Mouse (Mus musculus) hindbrain, embryonic 10.5 days (tissue): ENCODE measurements at regions not wholly inside any gene's neighbourhood (a gene's known extent, or its start where the extent isn't known, plus 50 kb on each side); places are given as distances from the start of the nearest gene placed in this dataset.

Experiments
- DNase-seq: peaks from one replicate; pipeline ENCODE4 v3.0.0-alpha.2; 2017; ENCODE audit warnings: low spot score
- H3K27ac ChIP-seq: fragments of 300-500 bp; sonication (generic); 2 replicates; pipeline ENCODE4 v1.5.1; 2016; ENCODE audit warnings: mild to moderate bottlenecking, moderate library complexity
- H3K27me3 ChIP-seq: fragments of 300-500 bp; sonication (generic); 2 replicates; pipeline ENCODE4 v1.6.1; 2016; ENCODE audit warnings: mild to moderate bottlenecking; ENCODE audit not compliant: poor library complexity, insufficient read depth, severe bottlenecking
- H3K36me3 ChIP-seq: fragments of 300-500 bp; sonication (generic); 2 replicates; pipeline ENCODE4 v1.6.1; 2016; ENCODE audit warnings: mild to moderate bottlenecking, moderate library complexity
- H3K4me1 ChIP-seq: fragments of 300-500 bp; sonication (generic); replicated peaks from 2 replicates; pipeline ENCODE4 v1.6.1; 2016; ENCODE audit warnings: mild to moderate bottlenecking
- H3K4me3 ChIP-seq: fragments of 300-500 bp; sonication (generic); 2 replicates; pipeline ENCODE4 v1.5.1; 2016; ENCODE audit warnings: mild to moderate bottlenecking, moderate library complexity
- H3K9me3 ChIP-seq: fragments of 300-500 bp; sonication (generic); 2 replicates; pipeline ENCODE4 v1.6.1; 2016; ENCODE audit warnings: mild to moderate bottlenecking, moderate library complexity
- WGBS: fragments of 180-500 bp; shearing (Covaris S2); methylation state at CpG from one replicate; pipeline ENCODE4 v1.1.7; 2016; 5-methylcytosine and 5-hydroxymethylcytosine counted together

- Histone ChIP-seq H3K36me3 (no peaks in the 10 kb centered on the region), H3K27ac (no peak overlapping the region), H3K27me3 (no peaks in the 10 kb centered on the region), H3K4me1 (no peaks in the 10 kb centered on the region), H3K4me3 (no peak overlapping the region), H3K9me3 (no peaks in the 10 kb centered on the region)
- 93% methylated on average over 11 of the region's 11 CpGs for WGBS
- no peak for DNase-seq
Observed at GRCm38 (mm10) chr15:87239057-87239456, 305.0 kb upstream of the Fam19a5 start.

DNA sequence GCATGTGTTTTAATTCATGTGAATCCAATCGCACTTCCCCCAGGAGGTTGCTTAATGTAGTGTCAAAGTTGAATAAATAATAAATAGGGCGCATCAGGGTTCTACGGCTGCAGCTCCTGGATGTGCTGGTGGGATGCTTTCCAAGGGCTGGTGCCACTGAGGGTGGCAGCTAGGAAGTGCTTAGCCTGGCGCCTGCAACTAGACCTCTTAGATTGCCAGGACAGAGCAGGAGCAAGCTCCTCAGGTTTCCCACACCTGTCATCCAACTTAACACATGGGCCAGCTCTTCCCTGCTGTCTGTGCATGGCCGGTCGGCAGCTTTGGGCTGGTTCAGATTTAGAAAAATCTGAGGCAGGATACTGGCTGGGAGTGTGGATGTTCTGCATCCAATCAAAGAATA lies 282.6 kb upstream of the Fam19a5 start:
- H3K27me3 ChIP-seq: no peaks in the 10 kb centered on the region
- peaks cover 12% of the 10 kb centered on the region; the same call in 1 of the 2 replicates for H3K4me1 ChIP-seq
- H3K27ac ChIP-seq: no peak overlapping the region
- H3K4me3 ChIP-seq: no peak overlapping the region
- 86% methylated on average over 6 of the region's 6 CpGs for WGBS
- no peaks in the 10 kb centered on the region for H3K36me3 ChIP-seq
- no peaks in the 10 kb centered on the region for H3K9me3 ChIP-seq
- no peak for DNase-seq

DNA sequence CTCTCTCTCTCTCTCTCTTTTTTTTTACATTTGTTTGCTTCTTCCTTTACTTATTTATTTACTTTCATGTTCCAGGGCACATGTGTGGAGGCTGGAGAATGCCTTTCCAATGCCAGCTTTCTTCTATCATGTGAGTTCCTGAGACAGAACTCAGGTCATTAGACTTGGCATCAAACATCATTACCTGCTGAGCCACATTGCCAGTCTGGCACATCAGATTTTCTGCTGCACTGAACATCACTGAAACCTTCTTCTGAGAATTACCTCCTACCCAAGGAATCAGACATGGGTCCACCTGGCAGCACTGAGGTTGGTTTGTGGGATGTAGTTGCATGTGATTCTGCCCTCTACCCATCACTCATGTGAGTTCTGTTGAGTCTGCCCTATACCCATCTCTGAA lies 279.2 kb upstream of the Fam19a5 start:
- no peaks in the 10 kb centered on the region for H3K36me3 ChIP-seq
- no peak for DNase-seq
- no peak overlapping the region for H3K4me3 ChIP-seq
- no peak overlapping the region for H3K27ac ChIP-seq
- H3K9me3 ChIP-seq: no peaks in the 10 kb centered on the region
- no peaks in the 10 kb centered on the region for H3K27me3 ChIP-seq
- H3K4me1 ChIP-seq: no peaks in the 10 kb centered on the region

DNA sequence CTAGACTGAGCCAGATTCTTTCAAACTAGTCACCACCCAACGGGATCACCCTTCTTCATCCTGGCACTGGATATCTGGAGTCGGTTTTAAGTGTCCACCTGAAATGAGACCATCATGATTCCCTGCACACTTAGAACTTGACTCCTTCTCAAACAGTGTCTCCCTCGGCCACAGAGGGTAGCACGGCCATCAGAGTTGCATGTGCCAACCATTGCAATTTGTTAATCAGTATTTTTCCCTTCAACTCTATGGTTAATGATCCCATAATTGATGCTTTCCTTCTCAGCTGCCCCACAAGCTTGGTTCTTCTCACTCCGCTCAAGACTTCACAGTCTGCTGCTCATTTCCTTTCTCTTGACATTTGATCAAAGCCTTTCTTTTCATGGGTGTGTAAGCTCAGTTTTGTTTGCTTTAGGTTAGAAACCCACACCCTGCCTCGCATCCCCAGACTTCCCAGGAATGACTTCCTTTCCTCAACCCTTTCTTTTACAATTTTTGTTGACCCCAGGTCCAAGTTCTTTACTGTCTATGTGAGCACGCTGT lies 253.0 kb upstream of the Fam19a5 start:
- no peak overlapping the region for H3K4me3 ChIP-seq
- H3K4me1 ChIP-seq: peaks cover 2% of the 10 kb centered on the region; the same call in 1 of the 2 replicates
- DNase-seq: no peak
- no peak overlapping the region for H3K27ac ChIP-seq
- WGBS: 82% methylated on average over 7 of the region's 7 CpGs
- no peaks in the 10 kb centered on the region for H3K36me3 ChIP-seq
- no peaks in the 10 kb centered on the region for H3K9me3 ChIP-seq
- H3K27me3 ChIP-seq: no peaks in the 10 kb centered on the region

- Histone ChIP-seq H3K4me3 (no peak overlapping the region), H3K27ac (no peak overlapping the region), H3K9me3 (0 out of 2 replicates have a peak, but pooled peaks cover 3% of the 10 kb centered on the region), H3K4me1 (no peaks in the 10 kb centered on the region), H3K36me3 (no peaks in the 10 kb centered on the region), H3K27me3 (no peaks in the 10 kb centered on the region)
- no peak for DNase-seq
Observed at GRCm38 (mm10) chr15:87319896-87320295, 224.2 kb upstream of the Fam19a5 start.

- Histone ChIP-seq H3K27ac (no peak overlapping the region), H3K4me1 (no peaks in the 10 kb centered on the region), H3K9me3 (0 out of 2 replicates have a peak, but pooled peaks cover 3% of the 10 kb centered on the region), H3K4me3 (no peak overlapping the region), H3K27me3 (no peaks in the 10 kb centered on the region), H3K36me3 (no peaks in the 10 kb centered on the region)
- no peak for DNase-seq
- 88% methylated on average over 12 of the region's 12 CpGs for WGBS
Observed at GRCm38 (mm10) chr15:87321067-87321985, 222.8 kb upstream of the Fam19a5 start.

GRCm38 (mm10) chr15:87325389-87325788 lies 218.7 kb upstream of the Fam19a5 start:
- no peak overlapping the region for H3K4me3 ChIP-seq
- H3K27ac ChIP-seq: no peak overlapping the region
- no peaks in the 10 kb centered on the region for H3K27me3 ChIP-seq
- no peaks in the 10 kb centered on the region for H3K9me3 ChIP-seq
- no peaks in the 10 kb centered on the region for H3K36me3 ChIP-seq
- no peaks in the 10 kb centered on the region for H3K4me1 ChIP-seq
- no peak for DNase-seq
- WGBS: 87% methylated on average over 5 of the region's 5 CpGs

DNA sequence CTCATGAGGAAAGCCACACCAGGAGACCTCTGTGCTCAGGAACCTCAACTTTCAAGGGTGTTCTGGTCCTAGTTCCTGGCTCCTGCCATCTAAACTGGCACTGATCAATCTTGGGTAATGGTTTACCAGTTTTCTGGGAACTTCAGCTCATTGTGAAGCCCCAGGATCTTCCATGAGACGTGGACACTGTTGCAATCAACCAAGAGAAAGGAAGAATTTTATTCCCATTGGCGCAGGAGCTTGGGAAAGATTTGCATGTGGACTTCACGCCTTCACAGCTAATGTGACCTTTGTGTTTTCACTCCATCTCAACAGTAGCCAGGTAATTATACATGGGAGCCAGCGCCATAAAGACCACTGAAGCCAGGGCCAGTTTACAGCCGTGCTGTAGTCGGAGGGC lies 217.8 kb upstream of the Fam19a5 start:
- no peak overlapping the region for H3K4me3 ChIP-seq
- H3K4me1 ChIP-seq: no peaks in the 10 kb centered on the region
- H3K9me3 ChIP-seq: no peaks in the 10 kb centered on the region
- no peak for DNase-seq
- no peaks in the 10 kb centered on the region for H3K36me3 ChIP-seq
- no peaks in the 10 kb centered on the region for H3K27me3 ChIP-seq
- no peak overlapping the region for H3K27ac ChIP-seq
- WGBS: 76% methylated on average over 6 of the region's 6 CpGs

DNA sequence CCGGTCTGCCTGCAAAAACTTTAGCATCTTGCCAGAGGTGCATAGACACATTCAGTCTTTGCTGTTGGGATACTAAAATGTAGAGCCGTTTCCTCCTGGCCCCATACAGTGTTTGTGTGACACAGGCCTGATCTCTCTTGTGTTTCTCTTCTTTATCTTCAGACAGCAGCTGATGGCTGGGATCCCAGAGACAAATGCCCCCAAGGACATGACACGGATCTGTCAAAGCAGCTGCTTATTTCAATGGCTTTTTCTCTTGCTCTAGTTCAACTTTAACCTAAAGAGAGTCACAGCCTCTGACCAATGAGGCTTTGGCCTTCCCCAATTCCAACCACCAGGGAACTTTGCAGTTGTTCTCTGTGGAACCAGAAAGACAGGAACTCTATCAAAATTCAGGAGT lies 211.7 kb upstream of the Fam19a5 start:
- Histone ChIP-seq H3K27ac (no peak overlapping the region), H3K4me3 (no peak overlapping the region), H3K36me3 (no peaks in the 10 kb centered on the region), H3K9me3 (no peaks in the 10 kb centered on the region), H3K4me1 (peaks cover 3% of the 10 kb centered on the region; the same call in 1 of the 2 replicates), H3K27me3 (no peaks in the 10 kb centered on the region)
- no peak for DNase-seq
- 72% methylated on average over 3 of the region's 3 CpGs for WGBS

- no peak overlapping the region for H3K27ac ChIP-seq
- peaks cover 3% of the 10 kb centered on the region; the same call in 1 of the 2 replicates for H3K4me1 ChIP-seq
- no peaks in the 10 kb centered on the region for H3K27me3 ChIP-seq
- H3K36me3 ChIP-seq: no peaks in the 10 kb centered on the region
- no peak overlapping the region for H3K4me3 ChIP-seq
- no peaks in the 10 kb centered on the region for H3K9me3 ChIP-seq
- no peak for DNase-seq
- WGBS: 79% methylated on average over 4 of the region's 4 CpGs
Observed at GRCm38 (mm10) chr15:87333527-87333926, 210.6 kb upstream of the Fam19a5 start.

GRCm38 (mm10) chr15:87334430-87334829 lies 209.7 kb upstream of the Fam19a5 start:
- no peaks in the 10 kb centered on the region for H3K9me3 ChIP-seq
- H3K27me3 ChIP-seq: no peaks in the 10 kb centered on the region
- no peak overlapping the region for H3K27ac ChIP-seq
- H3K4me1 ChIP-seq: peaks cover 3% of the 10 kb centered on the region; the same call in 1 of the 2 replicates
- no peak for DNase-seq
- no peak overlapping the region for H3K4me3 ChIP-seq
- WGBS: 73% methylated on average over 4 of the region's 4 CpGs
- no peaks in the 10 kb centered on the region for H3K36me3 ChIP-seq

DNA sequence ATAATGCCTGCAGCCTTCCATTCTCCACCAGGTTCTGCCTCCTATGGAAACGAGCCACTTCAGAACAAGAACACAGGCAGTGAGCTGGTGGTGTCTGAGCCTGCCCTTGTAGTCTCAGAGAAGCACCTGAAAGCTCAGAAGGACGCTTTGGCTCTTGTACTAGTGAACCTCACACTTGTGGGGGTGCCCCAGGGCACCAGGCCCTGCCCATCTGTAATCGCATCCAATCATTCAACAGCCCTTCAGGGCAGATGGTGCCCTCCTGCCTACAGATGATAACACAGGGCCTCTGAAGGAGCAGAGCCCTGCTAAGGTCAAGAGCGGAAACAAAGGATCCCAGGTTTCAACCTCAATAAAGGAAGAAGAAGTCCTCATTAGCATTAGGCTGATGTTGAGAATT lies 208.8 kb upstream of the Fam19a5 start:
- Histone ChIP-seq H3K9me3 (no peaks in the 10 kb centered on the region), H3K4me1 (peaks cover 3% of the 10 kb centered on the region; the same call in 1 of the 2 replicates), H3K27me3 (no peaks in the 10 kb centered on the region), H3K27ac (no peak overlapping the region), H3K4me3 (no peak overlapping the region), H3K36me3 (no peaks in the 10 kb centered on the region)
- 80% methylated on average over 4 of the region's 4 CpGs for WGBS
- no peak for DNase-seq

- DNase-seq: no peak
- Histone ChIP-seq H3K27me3 (no peaks in the 10 kb centered on the region), H3K9me3 (no peaks in the 10 kb centered on the region), H3K4me1 (peaks cover 3% of the 10 kb centered on the region; the same call in 1 of the 2 replicates), H3K27ac (no peak overlapping the region), H3K36me3 (no peaks in the 10 kb centered on the region), H3K4me3 (no peak overlapping the region)
- 91% methylated on average over 11 of the region's 11 CpGs for WGBS
Observed at GRCm38 (mm10) chr15:87335737-87336136, 208.4 kb upstream of the Fam19a5 start.
